Mouse (Mus musculus) 416B (cell line): Measurements from ENCODE around the gene Pard3.
"Not testable (repeated sequence)": the region's sequence is repeated elsewhere in the genome, so short reads cannot be mapped to it uniquely, and the experiment has no call there.

Experiments used
- DNase-seq: peaks from one replicate; pipeline ENCODE4 v3.0.0; 2011; ENCODE audit warnings: low read depth

Pard3 gene

DNA sequence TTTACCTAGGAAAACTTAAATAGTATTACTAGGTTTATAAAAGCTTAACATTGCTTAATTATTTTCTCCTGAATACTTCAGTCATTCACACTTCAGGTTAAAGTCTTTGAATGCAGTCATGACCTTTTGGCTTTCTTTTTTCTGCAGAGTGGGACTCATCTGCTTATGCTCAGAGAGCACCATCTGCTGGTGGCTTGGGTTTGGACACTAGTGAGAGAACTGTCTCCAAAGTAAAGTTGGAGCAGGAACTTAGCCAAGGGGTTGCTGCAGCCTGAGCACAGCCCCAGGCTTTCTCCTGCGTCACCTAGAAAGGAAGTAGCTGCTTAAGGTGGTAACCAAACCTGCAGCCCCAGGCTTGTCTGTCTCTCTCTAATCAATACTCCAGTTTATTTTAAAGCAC lies 75.5 kb downstream of the Pard3 start:
- DNase-seq: peak; percentile 70

DNA sequence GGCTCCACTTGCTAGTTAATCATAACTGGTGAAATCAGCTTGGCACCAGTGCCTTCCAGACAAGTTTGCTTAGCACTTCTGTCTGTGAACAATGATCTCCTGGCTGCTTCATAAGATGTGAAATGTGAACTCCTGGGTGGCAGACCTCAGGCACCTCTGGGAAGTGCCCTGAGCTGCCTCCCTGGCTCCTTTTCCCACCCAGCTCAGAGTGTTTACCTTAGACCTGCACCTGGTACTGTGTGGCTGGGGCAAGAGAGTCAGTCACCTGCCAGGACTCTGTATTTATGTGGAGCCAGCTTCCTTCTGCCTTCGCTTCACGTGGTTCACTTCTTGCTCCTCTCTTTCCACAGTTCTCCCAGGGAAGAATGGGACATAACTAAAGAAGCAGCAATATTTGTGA lies 77.3 kb downstream of the Pard3 start:
- DNase-seq: no peak

DNA sequence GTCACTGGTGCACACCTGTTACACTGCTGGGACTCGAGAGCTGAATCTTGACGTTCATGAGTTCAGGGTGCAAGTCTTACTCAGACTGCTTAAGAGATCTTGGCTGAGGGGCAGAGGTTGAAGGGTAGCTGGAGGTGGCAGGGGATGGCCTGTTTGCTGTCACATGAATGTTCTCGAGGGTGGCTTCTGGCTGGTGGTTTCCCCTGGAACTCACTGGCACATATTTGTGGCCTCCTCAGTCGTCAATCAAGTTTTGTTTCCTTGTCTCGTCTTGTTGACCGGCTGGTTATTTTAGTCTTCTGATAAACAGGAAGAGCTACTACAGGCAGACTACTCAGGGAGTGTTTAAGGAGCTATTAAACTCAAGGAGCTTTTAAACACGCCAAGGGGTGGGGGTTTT lies 79.9 kb downstream of the Pard3 start:
- DNase-seq: no peak

DNA sequence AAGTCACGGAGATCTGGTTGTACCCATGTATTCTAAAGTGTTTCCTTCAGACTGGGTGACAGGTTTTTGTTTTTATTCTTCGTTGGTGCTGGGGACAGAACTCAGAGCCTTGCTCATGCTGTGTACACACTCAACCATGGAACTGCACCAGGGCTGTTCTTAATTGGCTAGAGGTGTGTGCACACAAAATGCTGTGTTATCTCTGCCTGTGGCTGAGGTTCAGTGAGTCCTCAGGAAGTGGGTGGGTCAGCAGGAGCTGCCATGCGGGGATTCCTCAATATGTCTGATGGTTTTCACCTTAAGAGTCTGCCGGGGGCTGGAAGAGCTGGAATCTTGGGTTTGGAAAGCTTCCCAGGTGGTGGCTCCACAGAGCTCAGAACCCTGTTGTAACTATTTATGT lies 80.9 kb downstream of the Pard3 start:
- no peak for DNase-seq

DNA sequence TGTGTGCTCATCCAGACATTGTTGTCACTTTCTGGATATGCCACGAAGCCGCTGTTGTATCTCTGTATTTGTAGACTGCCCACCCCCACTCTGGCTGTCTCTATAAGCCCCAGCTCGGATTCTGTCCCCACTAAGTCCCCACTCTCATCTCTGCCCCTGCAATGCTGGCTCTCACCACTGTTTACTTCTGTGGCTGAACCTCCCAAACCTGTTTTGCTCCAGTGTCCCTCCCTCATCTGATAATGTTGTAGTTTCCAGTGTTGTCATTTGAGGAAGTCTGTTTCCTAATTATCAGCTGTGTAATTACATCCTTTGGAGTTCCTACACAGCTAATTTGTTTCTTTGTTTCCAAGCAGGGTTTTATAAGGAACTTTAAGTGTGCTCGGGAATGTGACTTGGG lies 81.4 kb downstream of the Pard3 start:
- DNase-seq: no peak

DNA sequence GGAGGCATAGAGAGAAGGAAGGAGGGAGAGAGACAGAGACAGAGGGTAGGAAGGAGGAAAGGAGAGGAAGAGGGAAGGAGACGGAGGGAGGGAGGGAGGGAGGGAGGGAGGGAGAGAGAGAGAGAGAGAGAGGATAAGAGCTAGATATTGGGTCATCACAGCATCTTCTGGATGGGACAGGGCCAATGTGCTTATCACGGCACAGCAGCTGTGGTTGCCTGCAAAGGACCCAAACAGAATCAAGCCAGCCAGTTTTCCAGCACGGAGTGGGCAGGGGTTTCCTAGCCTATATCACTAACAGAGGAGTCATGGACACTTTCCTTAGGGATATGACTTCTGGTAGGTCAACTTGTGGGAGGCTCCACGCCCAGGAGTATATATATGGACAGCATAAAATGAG lies 82.4 kb downstream of the Pard3 start:
- DNase-seq: no peak

DNA sequence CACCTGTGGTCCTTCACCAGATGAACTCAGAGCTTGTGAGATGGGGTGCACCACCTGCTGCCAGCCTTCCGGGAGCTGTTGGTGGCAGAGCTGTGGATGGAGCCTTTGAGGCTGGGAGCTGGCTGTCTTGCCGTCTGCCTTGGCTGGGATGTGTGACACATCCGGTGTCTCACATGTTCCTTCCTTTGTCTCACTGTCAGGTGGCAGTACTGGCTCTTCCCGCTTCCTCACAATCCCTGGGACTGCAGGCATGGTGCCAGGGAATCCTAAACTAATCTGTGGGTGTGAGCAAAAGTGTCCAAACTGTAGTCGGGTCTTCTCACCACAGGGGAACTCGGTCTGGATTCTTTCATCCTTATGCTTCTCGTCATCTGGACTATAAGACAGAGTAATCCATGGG lies 85.1 kb downstream of the Pard3 start:
- no peak for DNase-seq

DNA sequence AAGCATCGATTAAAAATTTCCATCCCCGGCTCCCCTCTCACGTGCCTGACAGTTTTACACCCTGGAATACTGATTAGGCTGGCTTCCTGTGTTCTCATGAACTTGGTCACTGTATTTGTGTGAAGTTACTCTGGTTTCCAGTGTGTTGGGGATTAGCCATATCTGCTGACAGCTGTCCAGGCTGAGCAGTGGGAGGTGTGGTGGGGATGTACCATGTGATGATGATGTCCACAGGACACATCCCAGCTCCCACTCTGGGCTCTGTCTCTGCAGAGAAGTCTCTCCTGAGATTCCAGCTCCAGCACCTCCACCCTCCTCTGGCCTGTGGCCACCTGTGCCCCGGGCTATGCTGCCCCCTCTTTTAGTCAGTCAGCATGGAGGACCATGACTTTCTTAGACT lies 87.0 kb downstream of the Pard3 start:
- no peak for DNase-seq

DNA sequence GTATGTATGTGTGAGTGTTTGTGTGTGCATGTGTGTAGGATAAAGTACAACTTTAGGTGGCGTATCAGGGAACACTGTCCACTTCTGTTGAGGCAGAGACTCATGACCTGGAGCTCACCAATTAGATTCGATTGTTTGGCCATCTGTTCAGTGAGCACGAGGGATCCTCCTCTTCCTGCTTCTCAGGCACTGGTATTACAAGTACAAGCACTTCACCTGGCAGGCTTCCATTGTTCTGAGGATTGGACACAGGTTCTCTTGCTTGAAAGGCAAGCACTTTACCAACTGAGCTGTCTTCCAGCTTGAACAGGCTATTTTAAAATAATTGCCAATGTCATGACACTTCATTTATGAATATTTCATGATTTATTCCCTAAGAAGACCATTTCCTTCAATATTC lies 88.0 kb downstream of the Pard3 start:
- no peak for DNase-seq

DNA sequence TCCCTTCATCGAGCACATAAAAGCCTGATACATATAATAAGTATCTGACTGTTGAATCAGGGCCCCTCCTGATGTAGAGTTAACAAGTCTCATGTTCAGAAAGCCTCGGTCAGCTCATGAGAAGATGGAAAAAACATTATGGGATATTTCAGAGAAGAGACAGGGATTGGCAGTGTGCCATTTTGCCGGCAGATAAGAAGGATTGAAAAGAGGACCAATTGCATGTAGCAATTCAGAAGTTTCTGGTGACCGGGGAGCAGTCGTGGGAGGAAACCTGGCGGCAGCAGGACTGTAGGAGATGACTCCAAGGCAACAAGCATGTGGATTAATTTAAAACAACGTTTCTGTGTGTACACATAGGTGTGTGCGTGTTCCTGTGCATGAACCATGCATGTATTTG lies 93.4 kb downstream of the Pard3 start:
- DNase-seq: no peak

DNA sequence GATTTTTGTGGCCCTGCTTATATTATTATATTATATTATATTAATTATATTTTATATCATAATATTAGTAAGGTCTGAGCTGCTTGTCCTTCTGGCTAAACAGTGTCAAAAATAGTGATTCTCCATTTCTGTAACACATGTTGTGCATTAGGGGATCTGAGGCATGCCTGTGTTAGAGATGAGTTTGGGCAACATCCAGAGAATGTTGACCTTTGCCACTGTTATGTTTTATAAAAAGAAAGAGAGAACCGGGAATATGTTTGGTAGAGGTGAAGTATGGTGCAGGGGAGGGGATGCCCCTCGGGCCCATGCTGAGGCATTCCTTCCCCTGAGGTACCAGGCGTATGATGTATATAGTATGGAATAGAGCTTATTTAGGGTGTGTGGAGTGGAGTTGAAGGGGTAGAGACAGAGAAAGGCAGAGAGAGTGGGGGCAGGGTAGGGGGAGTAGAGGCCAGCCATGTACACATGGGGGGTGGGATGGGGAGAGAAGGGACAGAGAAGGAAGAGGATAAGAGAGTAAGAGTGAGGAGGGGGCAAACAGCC lies 95.8 kb downstream of the Pard3 start:
- DNase-seq: no peak

DNA sequence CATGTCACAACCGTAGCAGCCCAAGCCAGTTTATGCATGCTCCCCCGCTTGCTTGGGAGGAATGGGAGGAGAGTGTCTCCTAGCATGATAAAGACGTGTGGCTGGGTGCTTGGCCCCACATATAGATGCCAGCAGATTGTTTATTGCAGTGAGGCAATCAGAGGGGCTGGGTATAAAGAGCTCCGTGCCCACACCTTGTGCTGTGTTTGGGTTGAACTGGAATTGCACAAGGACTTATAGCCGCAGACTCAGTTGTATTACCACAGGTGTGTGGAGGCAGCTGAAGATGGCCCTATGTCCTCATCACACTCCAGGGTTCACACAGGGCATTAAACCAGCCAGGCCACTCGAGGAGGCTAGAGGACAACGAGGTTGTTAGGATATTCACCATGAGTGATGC lies 98.2 kb downstream of the Pard3 start:
- DNase-seq: no peak

DNA sequence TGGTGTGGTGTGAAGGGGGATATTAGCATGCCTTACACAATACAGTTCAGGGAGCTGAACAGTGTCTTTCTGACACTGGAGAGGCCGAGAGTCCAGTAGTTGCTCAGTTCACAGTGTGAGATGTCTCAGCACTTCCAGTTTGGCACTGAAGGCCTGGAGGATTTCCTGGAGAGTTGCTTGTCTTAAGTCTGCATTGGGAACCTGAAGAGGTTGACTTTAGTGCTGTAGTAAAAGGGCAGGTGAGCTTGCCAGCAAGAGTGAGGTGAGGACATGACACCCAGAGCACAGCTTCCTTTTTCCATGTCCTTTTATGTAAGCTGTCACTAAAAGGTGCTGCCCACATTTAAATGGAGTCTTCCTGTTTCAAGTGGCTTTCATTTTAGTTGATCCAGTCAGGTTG lies 99.1 kb downstream of the Pard3 start:
- DNase-seq: no peak

DNA sequence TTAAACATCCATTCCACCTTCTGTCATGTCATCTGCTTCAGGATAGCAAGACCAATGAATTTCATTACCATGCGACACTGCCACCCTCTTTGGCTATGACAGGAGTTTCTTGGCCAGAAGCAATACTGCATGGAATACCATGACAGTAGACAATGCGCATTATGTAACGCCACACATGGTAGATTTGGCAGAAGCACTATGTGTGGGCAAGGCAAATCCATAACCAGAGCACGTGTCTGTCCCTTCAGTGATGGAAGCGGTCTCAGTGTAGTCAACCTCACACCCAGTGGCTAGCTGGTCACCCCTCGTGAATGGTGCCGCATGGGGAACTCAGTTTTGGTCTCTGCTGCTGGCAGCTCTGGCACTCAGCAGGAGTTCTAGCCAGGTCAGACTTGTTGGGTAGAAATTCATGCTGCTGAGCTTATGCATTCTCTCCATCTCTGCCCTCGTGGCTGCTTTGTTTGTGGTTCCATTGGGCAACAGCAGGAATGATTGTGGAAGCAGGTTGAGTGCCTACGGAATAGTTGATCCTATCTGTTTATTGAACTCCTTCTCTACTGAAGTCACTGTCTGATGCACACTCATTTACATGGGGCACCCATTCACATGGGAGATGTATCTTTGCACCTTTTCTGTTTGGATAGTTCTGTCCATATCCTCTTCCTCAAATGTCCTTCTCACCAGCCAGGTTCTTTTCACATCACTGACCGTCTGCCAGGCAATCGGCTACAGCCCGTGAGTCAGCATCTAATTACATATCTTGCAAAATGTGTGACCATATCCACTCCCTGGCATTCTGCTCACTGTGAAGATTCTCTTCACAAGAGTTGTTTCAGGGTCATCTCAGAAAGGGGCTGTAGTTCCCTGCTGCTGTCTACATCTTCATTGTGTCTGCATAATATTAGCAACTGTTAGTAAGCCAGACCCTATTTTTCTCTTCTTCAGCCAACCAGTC lies 100.9 kb downstream of the Pard3 start:
- no peak for DNase-seq

DNA sequence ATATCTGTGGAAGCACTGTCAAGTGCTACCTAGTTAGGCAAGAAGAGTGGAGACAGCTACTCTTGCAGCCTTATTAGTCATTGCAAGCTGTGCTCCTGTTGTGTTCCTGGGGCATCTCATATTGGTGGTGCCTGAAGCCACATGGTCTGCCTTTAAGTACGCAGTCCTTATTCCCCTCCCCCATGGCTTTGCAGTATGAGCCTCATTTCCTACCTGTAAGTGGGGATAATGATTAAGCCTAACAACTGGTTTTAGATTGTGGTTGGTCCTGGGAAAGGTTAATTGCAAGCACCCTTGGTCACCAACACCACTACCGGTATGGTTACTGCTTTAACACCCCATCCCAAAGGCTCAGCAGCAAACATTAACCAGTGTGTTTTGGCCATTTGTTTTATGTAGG lies 104.8 kb downstream of the Pard3 start:
- DNase-seq: no peak

DNA sequence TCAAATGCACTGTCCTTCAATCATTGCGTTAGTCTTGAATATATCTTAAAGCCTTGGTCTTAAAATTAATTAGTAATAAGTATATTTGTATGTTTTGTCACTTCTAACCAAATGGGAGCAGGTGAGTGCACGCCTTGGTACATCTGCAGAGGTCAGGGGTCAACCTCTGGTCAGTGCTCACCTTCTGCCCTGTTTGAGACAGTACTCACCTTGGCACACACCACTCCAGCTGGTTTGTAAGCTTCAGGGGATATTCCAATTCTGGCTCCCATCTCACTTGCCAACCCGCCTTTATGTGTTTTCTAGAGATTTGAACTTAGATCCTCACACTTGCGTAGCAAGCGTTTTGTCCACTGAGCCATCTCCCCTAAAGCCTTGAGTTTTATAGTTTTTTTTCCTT lies 105.7 kb downstream of the Pard3 start:
- no peak for DNase-seq

DNA sequence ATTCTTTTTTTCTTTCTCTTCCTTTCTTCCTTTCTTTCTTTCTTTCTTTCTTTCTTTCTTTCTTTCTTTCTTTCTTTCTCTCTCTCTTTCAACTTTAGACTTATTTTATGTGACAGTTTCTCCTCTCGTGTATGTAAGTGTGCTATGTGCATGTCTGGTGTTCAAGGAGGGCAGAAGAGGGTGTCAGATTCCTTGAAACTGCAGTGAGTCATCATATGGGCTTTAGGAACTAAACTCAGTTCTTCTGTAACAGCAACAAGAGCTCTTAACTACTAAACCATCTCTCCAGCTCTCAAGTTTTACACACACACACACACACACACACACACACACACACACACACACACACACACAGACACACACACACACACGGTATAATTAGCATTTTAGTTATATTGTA lies 106.7 kb downstream of the Pard3 start:
- not testable (repeated sequence) for DNase-seq

DNA sequence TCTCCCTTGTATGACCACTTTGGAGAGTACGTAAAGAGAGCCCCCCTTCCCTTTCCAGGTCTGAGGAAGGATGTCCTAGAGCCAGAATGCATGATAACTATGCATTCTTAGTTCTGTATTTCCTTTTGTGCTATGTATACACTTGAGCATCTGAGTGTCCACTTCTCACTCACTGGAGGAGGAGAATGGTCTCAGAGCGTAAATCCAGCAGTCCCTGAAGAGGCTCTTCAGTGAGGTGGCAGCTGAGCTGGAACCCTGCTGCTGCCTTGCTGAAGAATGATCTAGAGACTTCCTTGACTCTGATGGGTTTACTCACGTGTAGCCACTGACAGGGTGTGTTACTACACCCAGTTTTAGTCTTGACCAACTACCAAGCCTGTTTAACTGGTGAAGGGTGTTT lies 107.2 kb downstream of the Pard3 start:
- no peak for DNase-seq

DNA sequence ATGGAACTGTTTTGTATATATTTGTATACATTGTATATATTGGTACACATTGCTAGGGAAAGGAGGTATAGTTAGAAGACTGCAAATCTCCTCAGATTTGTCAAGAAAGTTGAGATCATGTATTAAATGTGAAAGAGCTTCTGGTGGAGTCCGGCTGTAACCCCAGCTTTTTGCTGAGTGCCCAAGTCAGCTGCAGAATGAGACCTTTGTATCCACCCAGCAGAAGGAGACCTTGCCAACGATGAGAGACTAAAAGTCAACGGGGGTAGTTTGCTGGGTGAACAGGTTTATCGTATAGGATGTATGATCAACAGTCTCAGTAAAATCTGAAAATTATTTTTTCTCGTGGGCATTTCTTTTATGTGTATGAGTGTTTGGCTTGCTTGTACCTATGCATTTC lies 109.8 kb downstream of the Pard3 start:
- DNase-seq: no peak

DNA sequence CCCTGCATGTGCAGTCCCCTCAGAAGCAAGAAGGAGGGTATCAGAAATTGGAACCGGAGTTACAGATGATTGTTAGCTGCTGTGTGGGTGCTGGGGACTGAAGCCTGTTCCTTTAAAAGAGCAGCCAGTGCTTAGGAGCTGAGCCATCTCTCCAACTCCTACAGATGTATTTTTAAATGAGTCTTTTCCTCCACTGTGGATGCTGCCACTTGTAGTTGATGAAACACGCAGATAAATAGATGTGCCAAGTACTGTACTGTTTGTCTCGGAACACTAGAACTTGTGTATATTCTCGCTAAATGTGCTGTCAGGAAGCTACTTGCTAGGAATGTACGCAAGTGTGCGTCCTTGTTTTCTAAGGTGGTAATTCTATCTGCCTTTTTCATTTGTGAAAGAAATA lies 110.7 kb downstream of the Pard3 start:
- no peak for DNase-seq

DNA sequence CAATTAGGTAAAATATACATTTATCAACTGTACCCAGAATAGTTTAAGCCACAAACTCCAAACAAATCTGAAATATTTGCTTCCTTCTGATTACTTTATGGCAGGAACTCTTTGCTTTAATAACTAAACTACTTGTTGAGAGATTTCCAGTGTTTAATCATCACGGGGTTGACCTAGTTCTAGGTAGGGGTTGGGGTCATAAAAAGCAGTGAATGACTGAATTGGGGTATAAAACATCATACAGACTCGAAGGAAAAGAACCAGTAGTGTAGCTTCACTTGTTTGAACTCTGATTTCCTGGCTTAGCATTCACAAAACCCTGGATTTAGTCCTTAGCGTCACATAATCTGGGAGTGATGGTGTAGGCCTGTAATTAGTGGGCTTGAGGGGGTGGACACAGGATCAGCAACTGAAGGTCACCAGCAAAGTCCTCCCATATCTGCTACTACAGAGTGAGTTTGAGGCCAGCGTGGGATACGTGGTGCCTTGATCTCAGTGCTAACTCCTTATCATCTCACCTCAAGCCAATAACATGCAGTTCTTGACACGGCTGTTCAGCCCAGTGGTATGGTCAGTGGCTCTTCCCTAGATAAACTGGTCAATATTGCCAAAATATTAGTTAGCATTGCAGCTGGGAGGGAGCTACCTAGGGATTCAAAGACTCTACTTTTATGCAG lies 111.6 kb downstream of the Pard3 start:
- DNase-seq: no peak

DNA sequence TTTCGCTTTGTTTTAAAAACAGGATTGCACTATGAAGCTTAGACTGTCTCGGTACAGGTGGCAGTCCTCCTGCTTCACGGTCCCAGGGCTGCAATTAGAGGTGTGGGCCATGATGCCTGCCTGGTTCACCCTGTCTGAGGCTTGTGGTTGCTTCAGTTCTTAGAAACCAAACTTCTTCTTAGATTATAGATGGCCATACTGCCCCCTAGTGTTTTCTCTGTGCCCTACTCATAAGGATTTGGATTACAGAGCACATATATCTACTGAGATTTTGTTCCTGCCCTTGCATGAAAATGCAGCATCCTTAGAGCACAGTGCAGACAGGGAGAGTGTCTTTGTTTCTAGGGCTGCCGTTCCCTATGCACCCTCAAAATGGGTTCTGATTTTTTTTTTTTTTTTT lies 114.9 kb downstream of the Pard3 start:
- DNase-seq: peak; percentile 75

DNA sequence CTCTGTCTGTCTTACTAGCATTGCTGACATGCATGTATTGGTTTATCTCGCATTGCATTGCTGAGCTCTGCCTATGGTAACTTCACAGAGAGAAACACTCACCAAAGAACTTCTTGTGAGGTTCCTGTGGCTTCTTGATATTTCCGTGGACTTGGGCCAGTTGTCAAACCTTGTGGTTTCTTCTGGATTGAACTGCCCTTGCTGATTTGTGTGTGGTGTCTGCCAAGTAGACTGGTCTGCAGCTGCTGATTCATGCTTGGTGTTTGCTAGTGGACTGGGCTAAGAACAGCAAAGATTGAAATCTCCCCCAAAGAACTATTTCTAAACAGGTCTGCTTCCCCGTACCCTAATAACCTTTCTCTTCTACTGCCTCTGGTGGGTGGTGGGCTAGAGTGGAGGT lies 117.6 kb downstream of the Pard3 start:
- DNase-seq: peak; percentile 46
